Mouse (Mus musculus) testis, adult 2 months (tissue): Measurements from ENCODE around the gene Caln1.

Source experiments
- CTCF ChIP-seq: fragments of 200-500 bp; IDR thresholded peaks from 2 replicates; pipeline ENCODE4 v1.5.1; 2012; ENCODE audit warnings: low read depth, mild to moderate bottlenecking, inconsistent platforms, low read length, moderate library complexity; ENCODE audit not compliant: control insufficient read depth, insufficient read depth, insufficient replicate concordance
- POLR2A ChIP-seq: fragments of 200-500 bp; IDR thresholded peaks from 2 replicates; pipeline ENCODE4 v1.6.1; 2012; ENCODE audit warnings: low read depth, mild to moderate bottlenecking, inconsistent platforms, low read length, moderate library complexity; ENCODE audit not compliant: control insufficient read depth

- TF ChIP-seq CTCF (no peak), POLR2A (no peak)
These were observed 333.1 kb downstream of the Caln1 start for GRCm38 (mm10) chr5:130702361-130702760.
